Mouse (Mus musculus): ENCODE results near the gene Acod1. TPM values are rescaled to one million over a fixed set of nuclear protein-coding genes. Genes with fewer than 3 reads are reported as not detected.
A peak's percentile ranks its signal among the peaks of the same experiment; 100 is the strongest.

Acod1 gene
- total and polyA plus RNA-seq, 3 experiments = 0.09 to 1.6 (median 0.16) TPM

DNA sequence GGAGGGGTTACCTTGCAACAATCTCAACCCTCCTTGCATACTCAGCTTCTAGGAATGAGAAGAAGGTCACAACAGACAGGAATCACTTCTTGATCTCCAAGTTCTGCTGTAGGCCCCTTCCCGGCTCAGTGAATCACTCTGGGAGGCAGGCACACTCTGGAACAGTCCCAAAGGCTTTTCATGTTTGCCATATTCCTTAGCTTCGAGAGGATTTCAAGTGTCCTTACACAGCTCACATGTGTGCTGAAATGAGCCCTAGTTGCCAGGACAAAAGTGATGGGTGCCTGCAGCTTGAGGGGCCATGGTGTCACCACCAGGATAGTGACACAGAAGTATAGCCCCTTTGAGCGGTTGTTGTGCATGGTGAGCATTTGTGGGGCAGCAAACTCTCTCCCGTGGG lies 26.0 kb downstream of the Acod1 start:
- Histone ChIP-seq H3K9ac (ENCODE audit: insufficient read depth, low read depth) (no peak overlapping the region), H3K79me2 (replicated peaks; ENCODE audit: control insufficient read depth, extremely low read depth, insufficient read depth, poor library complexity, severe bottlenecking) (peaks cover 7% of the 10 kb centered on the region), H3K4me3 (replicated peaks in 1 of 3; ENCODE audit: low read depth in 2 of 3, low read length in 2 of 3, poor library complexity in 1 of 3) (no peak overlapping the region), H3K27me3 (replicated peaks) (no peaks in the 10 kb centered on the region), H3K4me1 (ENCODE audit: control insufficient read depth in 1 of 2, insufficient read depth in 2 of 2) (peaks cover 3 to 20% of the 10 kb centered on the region in 2 experiments; a peak in 3 of 4 replicates), H3K36me3 (replicated peaks in 1 of 2; ENCODE audit: control insufficient read depth in 1 of 2, insufficient read depth in 1 of 2, low read length in 1 of 2) (peaks cover 43 to 57% of the 10 kb centered on the region in 2 experiments), H3K9me3 (replicated peaks; ENCODE audit: low read length) (no peaks in the 10 kb centered on the region), H3K4me2 (ENCODE audit: insufficient read depth, low read depth, poor library complexity, severe bottlenecking) (no peak overlapping the region), H3K27ac (ENCODE audit: insufficient read depth, low read depth) (no peak overlapping the region)
- no peak for TF ChIP-seq PAX5 (IDR thresholded peaks at IDR 0.05; ENCODE audit: low read length)
- TF ChIP-seq POLR2A (IDR thresholded peaks at IDR 0.05; ENCODE audit: low read depth, low read length) = no peak
- no peak for TF ChIP-seq JUN (IDR thresholded peaks at IDR 0.05; ENCODE audit: insufficient read depth, low read depth, low read length)
- no peak for TF ChIP-seq CHD2 (IDR thresholded peaks at IDR 0.05; ENCODE audit: low read length)
- no peak for TF ChIP-seq MAZ (IDR thresholded peaks at IDR 0.05; ENCODE audit: low read depth, low read length)
- dilution Hi-C loops (cut with MboI; ENCODE audit: extremely low pct_ligation_motif_present, extremely low pct_unique_long_range_greater_than_20kb, low sequenced_read_pairs) = no loop called here
- no peak for DNase-seq (ENCODE audit: extremely low read depth)
- in situ Hi-C loops (cut with MboI; ENCODE audit: low pct_ligation_motif_present, low pct_unique_long_range_greater_than_20kb, low sequenced_read_pairs) = loop anchor here (25.0 kb wide), 1 partner anchor 615 kb away; no protein-coding TSS in a partner anchor

DNA sequence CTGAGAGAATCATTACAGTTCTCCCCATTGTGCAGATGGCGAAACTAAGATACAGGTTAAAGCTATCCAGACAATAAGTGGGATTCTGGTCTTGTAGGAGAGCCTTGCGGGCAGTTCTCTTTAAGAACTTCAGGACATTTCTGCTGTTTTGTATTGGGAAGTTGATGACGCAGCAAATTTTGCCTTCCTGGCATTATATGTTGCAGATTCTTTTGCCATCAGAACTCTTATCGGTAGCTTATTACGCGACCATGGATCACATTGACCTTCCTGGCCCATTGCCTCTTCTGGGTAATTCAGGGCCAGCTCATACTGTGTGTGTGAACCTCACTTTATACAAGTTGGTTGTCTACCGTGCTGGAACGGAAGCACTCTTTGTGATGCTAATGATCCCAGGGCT lies 27.0 kb downstream of the Acod1 start:
- no peak overlapping the region for H3K27ac ChIP-seq (ENCODE audit: insufficient read depth, low read depth)
- no peak overlapping the region for H3K4me3 ChIP-seq (replicated peaks in 1 of 3; ENCODE audit: low read depth in 2 of 3, low read length in 2 of 3, poor library complexity in 1 of 3)
- DNase-seq (ENCODE audit: extremely low read depth) = no peak
- no peak overlapping the region for H3K4me2 ChIP-seq (ENCODE audit: insufficient read depth, low read depth, poor library complexity, severe bottlenecking)
- dilution Hi-C loops (cut with MboI; ENCODE audit: extremely low pct_ligation_motif_present, extremely low pct_unique_long_range_greater_than_20kb, low sequenced_read_pairs) (no loop called here), in situ Hi-C loops (cut with MboI; ENCODE audit: low pct_ligation_motif_present, low pct_unique_long_range_greater_than_20kb, low sequenced_read_pairs) (loop anchor here (25.0 kb wide), 1 partner anchor 613 kb away; no protein-coding TSS in a partner anchor)
- H3K9me3 ChIP-seq (replicated peaks; ENCODE audit: low read length) = no peaks in the 10 kb centered on the region
- H3K27me3 ChIP-seq (replicated peaks) = no peaks in the 10 kb centered on the region
- H3K79me2 ChIP-seq (replicated peaks; ENCODE audit: control insufficient read depth, extremely low read depth, insufficient read depth, poor library complexity, severe bottlenecking) = peaks cover 7% of the 10 kb centered on the region
- no peak overlapping the region for H3K9ac ChIP-seq (ENCODE audit: insufficient read depth, low read depth)
- peaks cover 3 to 20% of the 10 kb centered on the region in 2 experiments; a peak in 3 of 4 replicates for H3K4me1 ChIP-seq (ENCODE audit: control insufficient read depth in 1 of 2, insufficient read depth in 2 of 2)
- TF ChIP-seq MAFK (IDR thresholded peaks at IDR 0.05; ENCODE audit: insufficient replicate concordance, low read length) = peak; percentile 70
- TF ChIP-seq MEF2A (IDR thresholded peaks at IDR 0.05; ENCODE audit: borderline replicate concordance, low read depth, low read length) = no peak
- H3K36me3 ChIP-seq (replicated peaks in 1 of 2; ENCODE audit: control insufficient read depth in 1 of 2, insufficient read depth in 1 of 2, low read length in 1 of 2) = peaks cover 47 to 68% of the 10 kb centered on the region in 2 experiments

DNA sequence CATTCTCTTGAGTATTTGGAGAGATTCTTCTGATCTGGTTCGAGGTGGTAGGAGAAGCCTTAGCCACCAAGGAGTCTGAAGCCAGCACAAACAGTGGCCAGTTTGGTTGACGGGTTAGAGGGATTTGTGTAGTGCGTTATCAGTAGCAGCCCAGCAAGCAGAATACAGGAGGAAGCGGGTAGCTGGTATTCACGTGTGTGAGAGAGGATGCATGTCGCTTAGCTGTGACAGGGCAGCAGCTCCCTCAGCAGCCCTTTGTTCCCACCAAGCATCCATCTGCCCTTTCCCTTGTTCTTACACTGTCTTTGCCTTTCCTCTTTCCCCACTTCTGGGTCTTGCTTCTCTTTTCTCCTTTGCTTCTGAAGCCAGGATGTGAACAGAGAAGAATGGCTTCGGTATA lies 28.4 kb downstream of the Acod1 start:
- no peak overlapping the region for H3K4me3 ChIP-seq (replicated peaks in 1 of 3; ENCODE audit: low read depth in 2 of 3, low read length in 2 of 3, poor library complexity in 1 of 3)
- H3K9me3 ChIP-seq (replicated peaks; ENCODE audit: low read length) = no peaks in the 10 kb centered on the region
- dilution Hi-C loops (cut with MboI; ENCODE audit: extremely low pct_ligation_motif_present, extremely low pct_unique_long_range_greater_than_20kb, low sequenced_read_pairs) (no loop called here), in situ Hi-C loops (cut with MboI; ENCODE audit: low pct_ligation_motif_present, low pct_unique_long_range_greater_than_20kb, low sequenced_read_pairs) (no loop called here)
- no peak for TF ChIP-seq ELF1 (IDR thresholded peaks at IDR 0.05; ENCODE audit: low read depth, low read length)
- TF ChIP-seq ZNF384 (IDR thresholded peaks at IDR 0.05; ENCODE audit: low read depth, low read length) = no peak
- no peak for DNase-seq (ENCODE audit: extremely low read depth)
- H3K79me2 ChIP-seq (replicated peaks; ENCODE audit: control insufficient read depth, extremely low read depth, insufficient read depth, poor library complexity, severe bottlenecking) = peaks cover 7% of the 10 kb centered on the region
- H3K4me1 ChIP-seq (ENCODE audit: control insufficient read depth in 1 of 2, insufficient read depth in 2 of 2) = peaks cover 0 to 12% of the 10 kb centered on the region in 2 experiments; a peak in 1 of 4 replicates
- H3K4me2 ChIP-seq (ENCODE audit: insufficient read depth, low read depth, poor library complexity, severe bottlenecking) = no peak overlapping the region
- H3K9ac ChIP-seq (ENCODE audit: insufficient read depth, low read depth) = no peak overlapping the region
- H3K27ac ChIP-seq (ENCODE audit: insufficient read depth, low read depth) = no peak overlapping the region
- H3K36me3 ChIP-seq (replicated peaks in 1 of 2; ENCODE audit: control insufficient read depth in 1 of 2, insufficient read depth in 1 of 2, low read length in 1 of 2) = peaks cover 53 to 78% of the 10 kb centered on the region in 2 experiments
- H3K27me3 ChIP-seq (replicated peaks) = no peaks in the 10 kb centered on the region

Measured in CH12.LX (cell line).